Mouse (Mus musculus) intestine, postnatal 0 days (tissue): ENCODE measurements at regions not wholly inside any gene's neighbourhood (a gene's known extent, or its start where the extent isn't known, plus 50 kb on each side); places are given as distances from the start of the nearest gene placed in this dataset.

Source experiments
- ATAC-seq: fragments of 200-750 bp; cut with Nextera tagmentation; 2 replicates; pipeline ENCODE4 v1.8.0; 2017; ENCODE audit warnings: mild to moderate bottlenecking, moderate TSS enrichment, moderate library complexity
- H3K27ac ChIP-seq: fragments of 300-500 bp; sonication (generic); 2 replicates; pipeline ENCODE4 v1.5.1; 2014; ENCODE audit warnings: mild to moderate bottlenecking, low read depth, low read length, moderate library complexity
- H3K27me3 ChIP-seq: fragments of 300-500 bp; sonication (generic); replicated peaks from 2 replicates; pipeline ENCODE4 v1.6.1; 2014; ENCODE audit warnings: low read length, mixed read lengths; ENCODE audit not compliant: control insufficient read depth, insufficient read depth
- H3K36me3 ChIP-seq: fragments of 300-500 bp; sonication (generic); 2 replicates; pipeline ENCODE4 v1.6.1; 2014; ENCODE audit warnings: mild to moderate bottlenecking, moderate library complexity; ENCODE audit not compliant: control insufficient read depth, insufficient read depth
- H3K4me1 ChIP-seq: fragments of 300-500 bp; sonication (generic); replicated peaks from 2 replicates; pipeline ENCODE4 v1.6.1; 2014; ENCODE audit warnings: antibody characterized with exemption, low read length, mixed read lengths; ENCODE audit not compliant: control insufficient read depth, insufficient read depth
- H3K4me2 ChIP-seq: fragments of 300-500 bp; sonication (generic); replicated peaks from 2 replicates; pipeline ENCODE4 v1.6.1; 2014; ENCODE audit warnings: low read depth, mild to moderate bottlenecking, moderate library complexity
- H3K4me3 ChIP-seq: fragments of 300-500 bp; sonication (generic); 2 replicates; pipeline ENCODE4 v1.5.1; 2014; ENCODE audit warnings: low read depth, low read length
- H3K9ac ChIP-seq: fragments of 300-500 bp; sonication (generic); 2 replicates; pipeline ENCODE4 v1.6.1; 2014; ENCODE audit warnings: mild to moderate bottlenecking, low read depth, low read length
- H3K9me3 ChIP-seq: fragments of 300-500 bp; sonication (generic); 2 replicates; pipeline ENCODE4 v1.6.1; 2016; ENCODE audit warnings: mixed run types; ENCODE audit not compliant: control insufficient read depth
- CTCF ChIP-seq: sonication (generic); IDR thresholded peaks from 2 replicates; pipeline ENCODE4 v1.5.1; 2016; ENCODE audit warnings: low read depth, mild to moderate bottlenecking, control low read depth, antibody characterized with exemption, moderate library complexity
- WGBS: fragments of 180-500 bp; shearing (Covaris S2); extraction: QIAGEN DNeasy Blood & Tissue Kit; methylation state at CpG from one replicate; pipeline ENCODE4 v1.1.7; 2014; 5-methylcytosine and 5-hydroxymethylcytosine counted together

- no peaks in the 10 kb centered on the region for H3K27me3 ChIP-seq
- H3K36me3 ChIP-seq: no peaks in the 10 kb centered on the region
- H3K4me1 ChIP-seq: no peaks in the 10 kb centered on the region; the same call in 1 of the 2 replicates
- no peak overlapping the region for H3K9ac ChIP-seq
- no peak overlapping the region for H3K4me3 ChIP-seq
- H3K9me3 ChIP-seq: no peaks in the 10 kb centered on the region
- 0 out of 2 replicates have a peak overlapping the region, but pooled peaks have one; percentile 13 for H3K4me2 ChIP-seq
- 53% methylated on average over 17 of the region's 17 CpGs for WGBS
- TF ChIP-seq CTCF: peak; percentile 16; the same call in 1 of the 2 replicates
- no peak for ATAC-seq
- no peak overlapping the region for H3K27ac ChIP-seq
Observed at GRCm38 (mm10) chr16:76454741-76455465, 81.3 kb upstream of the Nrip1 start.

- no peak for TF ChIP-seq CTCF
- Histone ChIP-seq H3K27me3 (no peaks in the 10 kb centered on the region), H3K9me3 (no peaks in the 10 kb centered on the region), H3K4me1 (no peaks in the 10 kb centered on the region; the same call in 1 of the 2 replicates), H3K27ac (peak overlapping the region; percentile 88), H3K36me3 (no peaks in the 10 kb centered on the region), H3K4me3 (0 out of 2 replicates have a peak overlapping the region, but pooled peaks have one; percentile 16), H3K4me2 (peak overlapping the region; percentile 60), H3K9ac (no peak overlapping the region)
- peak; percentile 100 for ATAC-seq
- 16% methylated on average over 11 of the region's 11 CpGs for WGBS
Observed at GRCm38 (mm10) chr16:76453457-76454200, 80.0 kb upstream of the Nrip1 start.

GRCm38 (mm10) chr16:76448773-76449172 is 75.1 kb upstream of the Nrip1 start:
- ATAC-seq: no peak
- 30% methylated on average over 3 of the region's 3 CpGs for WGBS
- H3K4me3 ChIP-seq: no peak overlapping the region
- H3K36me3 ChIP-seq: no peaks in the 10 kb centered on the region
- H3K9me3 ChIP-seq: no peaks in the 10 kb centered on the region
- no peak overlapping the region for H3K4me2 ChIP-seq
- no peaks in the 10 kb centered on the region for H3K27me3 ChIP-seq
- no peak overlapping the region for H3K9ac ChIP-seq
- no peak for TF ChIP-seq CTCF
- no peak overlapping the region for H3K27ac ChIP-seq
- no peaks in the 10 kb centered on the region for H3K4me1 ChIP-seq

- no peak overlapping the region for H3K4me2 ChIP-seq
- no peaks in the 10 kb centered on the region for H3K9me3 ChIP-seq
- ATAC-seq: 0 out of 2 replicates have a peak, but pooled peaks have one; percentile 13
- no peaks in the 10 kb centered on the region for H3K27me3 ChIP-seq
- no peak for TF ChIP-seq CTCF
- no peak overlapping the region for H3K4me3 ChIP-seq
- 77% methylated on average over 3 of the region's 3 CpGs for WGBS
- H3K9ac ChIP-seq: no peak overlapping the region
- no peaks in the 10 kb centered on the region; the same call in 1 of the 2 replicates for H3K4me1 ChIP-seq
- H3K27ac ChIP-seq: no peak overlapping the region
- no peaks in the 10 kb centered on the region for H3K36me3 ChIP-seq
Observed at GRCm38 (mm10) chr16:76447033-76447432, 73.4 kb upstream of the Nrip1 start.

- Histone ChIP-seq H3K4me3 (no peak overlapping the region), H3K4me2 (no peak overlapping the region), H3K4me1 (no peaks in the 10 kb centered on the region; the same call in 1 of the 2 replicates), H3K36me3 (no peaks in the 10 kb centered on the region), H3K9me3 (no peaks in the 10 kb centered on the region), H3K9ac (no peak overlapping the region), H3K27ac (no peak overlapping the region), H3K27me3 (no peaks in the 10 kb centered on the region)
- 64% methylated on average over 3 of the region's 3 CpGs for WGBS
- TF ChIP-seq CTCF: no peak
- ATAC-seq: no peak
Observed at GRCm38 (mm10) chr16:76444668-76445067, 71.0 kb upstream of the Nrip1 start.

GRCm38 (mm10) chr16:76442635-76443034 is 69.0 kb upstream of the Nrip1 start:
- no peak overlapping the region for H3K4me2 ChIP-seq

More at GRCm38 (mm10) chr16:76442635-76443034, 69.0 kb upstream of the Nrip1 start:
- no peaks in the 10 kb centered on the region for H3K27me3 ChIP-seq
- no peaks in the 10 kb centered on the region for H3K9me3 ChIP-seq
- WGBS: 80% methylated on average over 2 of the region's 2 CpGs
- H3K4me1 ChIP-seq: no peaks in the 10 kb centered on the region; the same call in 1 of the 2 replicates
- no peak overlapping the region for H3K27ac ChIP-seq
- no peak for TF ChIP-seq CTCF
- no peaks in the 10 kb centered on the region for H3K36me3 ChIP-seq
- no peak for ATAC-seq
- H3K9ac ChIP-seq: no peak overlapping the region
- H3K4me3 ChIP-seq: no peak overlapping the region
